ENCODE assay signal across 9 mouse cellular contexts in the genomic region with DNA sequence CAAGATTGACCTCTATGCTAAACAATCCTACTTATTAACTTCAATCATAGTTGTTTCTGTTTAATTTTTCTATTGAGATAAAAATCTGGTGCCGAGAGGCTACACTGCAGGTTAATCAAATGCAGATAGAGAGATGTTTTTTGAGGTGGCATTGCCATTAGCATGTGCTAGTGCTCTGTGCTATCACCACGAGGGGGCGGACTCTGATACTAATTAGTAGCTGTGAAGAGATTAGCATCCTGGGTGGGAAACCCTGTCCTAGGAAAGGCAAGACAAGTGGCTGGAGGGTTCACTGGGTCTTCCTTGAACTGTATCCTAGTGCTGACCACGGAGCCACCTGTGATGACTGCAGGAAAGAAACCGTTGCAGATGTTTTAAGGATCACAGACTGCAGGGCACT.
DNase-seq lines count a peak whose midpoint lies in the region; ATAC-seq and TF ChIP-seq lines count a peak whose summit lies in the region.
"Had no signal": no experiment of that assay in that cellular context is flagged by ENCODE, and none has a peak within 500 bp of the region (broad histone marks: within the 10 kb centered on the region; RNA-seq: fewer than 3 reads in every experiment).

No protein-coding gene starts in this region.

- no peak for TF ChIP-seq EP300 in lung, postnatal 0 days (IDR thresholded peaks at IDR 0.05)
- no peak for TF ChIP-seq EP300 in liver, postnatal 0 days (IDR thresholded peaks at IDR 0.05; ENCODE audit: low read depth)

- peak; percentile 56 for TF ChIP-seq CTCF in forebrain, postnatal 0 days (IDR thresholded peaks at IDR 0.05; ENCODE audit: low read depth)
- TF ChIP-seq CTCF in lung, postnatal 0 days (IDR thresholded peaks at IDR 0.05): peak; percentile 46
- peak; percentile 15 for TF ChIP-seq CTCF in Patski (IDR thresholded peaks at IDR 0.05)
- TF ChIP-seq CTCF in liver, postnatal 0 days (IDR thresholded peaks at IDR 0.05; ENCODE audit: low read depth): peak; percentile 48

- in situ Hi-C loops in Patski (cut with MboI; ENCODE audit: low pct_unique_long_range_greater_than_20kb): no loop called here

- no peak overlapping the region for H3K4me3 ChIP-seq in forebrain, postnatal 0 days (ENCODE audit: low read depth, low read length)
- no peak overlapping the region for H3K4me3 ChIP-seq in forebrain, embryonic 10.5 days
- no peak overlapping the region for H3K4me3 ChIP-seq in lung, postnatal 0 days (ENCODE audit: low read depth, low read length)
- no peak overlapping the region for H3K4me3 ChIP-seq in liver, postnatal 0 days (ENCODE audit: low read depth, low read length)
- H3K4me3 ChIP-seq: megakaryocyte, embryonic 14.5 days had no signal

- DNase-seq in forebrain, postnatal 0 days: peak; percentile 21
- no peak for DNase-seq in forebrain, embryonic 10.5 days (ENCODE audit: extremely low spot score, low spot score)
- DNase-seq in lung, postnatal 0 days (ENCODE audit: low spot score): no peak
- no peak for DNase-seq in lung, adult 18-20 months
- DNase-seq in Patski (ENCODE audit: low read depth, low spot score) (no peak), adipocyte (ENCODE audit: low spot score) (no peak)
- DNase-seq in liver, postnatal 0 days: peak; percentile 23
- no peak for DNase-seq in frontal cortex, postnatal 25 days (ENCODE audit: low spot score in 2 of 2)

- H3K27ac ChIP-seq in forebrain, postnatal 0 days (ENCODE audit: low read depth, low read length): no peak overlapping the region
- H3K27ac ChIP-seq in forebrain, embryonic 10.5 days: no peak overlapping the region
- H3K27ac ChIP-seq in lung, postnatal 0 days (ENCODE audit: low read length): no peak overlapping the region
- no peak overlapping the region for H3K27ac ChIP-seq in liver, postnatal 0 days (ENCODE audit: low read depth)

- CTCF ChIA-PET in Patski (lab: Charles Lee): no interaction called here

- WGBS in forebrain, postnatal 0 days: 31% methylated on average over 5 of the region's 5 CpGs
- 41% methylated on average over 5 of the region's 5 CpGs for WGBS in forebrain, embryonic 10.5 days
- whole genome bisulfite sequencing in lung, postnatal 0 days: 40% methylated on average over 5 of the region's 5 CpGs
- 33% methylated on average over 5 of the region's 5 CpGs for WGBS in liver, postnatal 0 days (ENCODE audit: insufficient replicate concordance)

- 0 out of 2 replicates have a peak, but pooled peaks cover 3% of the 10 kb centered on the region for H3K4me1 ChIP-seq in forebrain, postnatal 0 days (ENCODE audit: insufficient read depth)
- H3K4me1 ChIP-seq in forebrain, embryonic 10.5 days: no peaks in the 10 kb centered on the region
- H3K4me1 ChIP-seq in lung, postnatal 0 days (ENCODE audit: insufficient read depth, low read depth, low read length): no peaks in the 10 kb centered on the region
- no peaks in the 10 kb centered on the region for H3K4me1 ChIP-seq in liver, postnatal 0 days (ENCODE audit: insufficient read depth)
- H3K4me1 ChIP-seq: megakaryocyte, embryonic 14.5 days had no signal

- H3K9ac ChIP-seq in forebrain, postnatal 0 days: no peak overlapping the region
- no peak overlapping the region for H3K9ac ChIP-seq in lung, postnatal 0 days (replicated peaks; ENCODE audit: low read depth)
- H3K9ac ChIP-seq in liver, postnatal 0 days (replicated peaks): no peak overlapping the region

- H3K36me3 ChIP-seq in forebrain, postnatal 0 days (ENCODE audit: insufficient read depth): no peaks in the 10 kb centered on the region
- no peaks in the 10 kb centered on the region for H3K36me3 ChIP-seq in forebrain, embryonic 10.5 days (replicated peaks)
- H3K36me3 ChIP-seq in lung, postnatal 0 days (ENCODE audit: insufficient read depth, low read length): no peaks in the 10 kb centered on the region
- no peaks in the 10 kb centered on the region for H3K36me3 ChIP-seq in liver, postnatal 0 days (replicated peaks; ENCODE audit: insufficient read depth, low read length)

- H3K27me3 ChIP-seq in forebrain, postnatal 0 days (ENCODE audit: insufficient read depth, low read length): no peaks in the 10 kb centered on the region
- H3K27me3 ChIP-seq in forebrain, embryonic 10.5 days (ENCODE audit: poor library complexity, severe bottlenecking): no peaks in the 10 kb centered on the region
- no peaks in the 10 kb centered on the region for H3K27me3 ChIP-seq in lung, postnatal 0 days (replicated peaks; ENCODE audit: insufficient read depth, low read length)
- H3K27me3 ChIP-seq in Patski: peaks cover 37% of the 10 kb centered on the region
- H3K27me3 ChIP-seq in liver, postnatal 0 days (ENCODE audit: insufficient read depth, low read length): no peaks in the 10 kb centered on the region

- H3K4me2 ChIP-seq in forebrain, postnatal 0 days (ENCODE audit: low read depth): no peak overlapping the region
- H3K4me2 ChIP-seq in lung, postnatal 0 days (replicated peaks; ENCODE audit: low read depth, low read length): no peak overlapping the region
- H3K4me2 ChIP-seq in liver, postnatal 0 days (ENCODE audit: low read depth, low read length): no peak overlapping the region

- ATAC-seq in forebrain, postnatal 0 days: 0 out of 2 replicates have a peak, but pooled peaks have one; percentile 38
- ATAC-seq in lung, postnatal 0 days: no peak
- ATAC-seq in Patski: no peak
- ATAC-seq in liver, postnatal 0 days: no peak

- no peaks in the 10 kb centered on the region for H3K9me3 ChIP-seq in forebrain, postnatal 0 days (ENCODE audit: low read length)
- no peaks in the 10 kb centered on the region for H3K9me3 ChIP-seq in forebrain, embryonic 10.5 days
- no peaks in the 10 kb centered on the region for H3K9me3 ChIP-seq in lung, postnatal 0 days (ENCODE audit: low read length)
- no peaks in the 10 kb centered on the region for H3K9me3 ChIP-seq in liver, postnatal 0 days (ENCODE audit: low read length)
- H3K9me3 ChIP-seq: megakaryocyte, embryonic 14.5 days had no signal

- POLR2A ChIA-PET in Patski (lab: Charles Lee): no interaction called here

Comparison
In these comparisons a context has a peak if more than half of its experiments do, and no peak if none do; other contexts are left out.
1. DNase-seq: peak in forebrain, postnatal 0 days (single experiment) and liver, postnatal 0 days (single experiment); none in forebrain, embryonic 10.5 days (single experiment), lung, postnatal 0 days (single experiment), lung, adult 18-20 months (0 of 2), Patski (single experiment), adipocyte (single experiment) and frontal cortex, postnatal 25 days (0 of 2).
2. Peak in every context shown above with its lines, with median percentiles within 50 percentile points of each other: CTCF ChIP-seq.